Mouse (Mus musculus): ENCODE measurements at regions not wholly inside any gene's neighbourhood (a gene's known extent, or its start where the extent isn't known, plus 50 kb on each side); places are given as distances from the start of the nearest gene placed in this dataset.
A peak's percentile ranks its signal among the peaks of the same experiment; 100 is the strongest.

GRCm38 (mm10) chr3:138609749-138610148 is 83.8 kb downstream of the Eif4e start:
- TF ChIP-seq TCF12 (IDR thresholded peaks at IDR 0.05; ENCODE audit: insufficient read depth, poor library complexity, severe bottlenecking) = no peak
- no peak for TF ChIP-seq TCF3 (IDR thresholded peaks at IDR 0.05; ENCODE audit: insufficient read length, low read depth)
- no peak for TF ChIP-seq SRF (IDR thresholded peaks at IDR 0.05; ENCODE audit: control insufficient read depth, insufficient read length, low read depth)
- no peak for TF ChIP-seq POLR2A (IDR thresholded peaks at IDR 0.05; ENCODE audit: insufficient read length, low read depth)
- TF ChIP-seq REST (IDR thresholded peaks at IDR 0.05; ENCODE audit: insufficient read depth, insufficient read length) = no peak
- TF ChIP-seq E2F4 (IDR thresholded peaks at IDR 0.05; ENCODE audit: insufficient read depth) = no peak
- TF ChIP-seq MAX (IDR thresholded peaks at IDR 0.05; ENCODE audit: low read depth) = no peak
- no peak for TF ChIP-seq USF1 (IDR thresholded peaks at IDR 0.05; ENCODE audit: low read depth)
- no peak for TF ChIP-seq MYOG (IDR thresholded peaks at IDR 0.05; ENCODE audit: control insufficient read depth in 1 of 3, insufficient read depth in 1 of 3, insufficient read length in 2 of 3, low read depth in 2 of 3)
- no peak for TF ChIP-seq MYOD1 (IDR thresholded peaks at IDR 0.05; ENCODE audit: control insufficient read depth in 1 of 3, insufficient read length in 2 of 3, low read depth in 2 of 3)
- no peak for TF ChIP-seq POLR2AphosphoS2 (IDR thresholded peaks at IDR 0.05; ENCODE audit: insufficient read length, low read depth)
- no peak overlapping the region for H3K4me3 ChIP-seq
- no peak overlapping the region for H3ac ChIP-seq (ENCODE audit: control insufficient read depth, insufficient read length)
- no peaks in the 10 kb centered on the region for H3K36me3 ChIP-seq (ENCODE audit: control insufficient read depth, insufficient read depth)
- no peak overlapping the region for H3K4me2 ChIP-seq (ENCODE audit: low read depth)
- H3K27me3 ChIP-seq (ENCODE audit: control insufficient read depth, insufficient read depth, insufficient read length) = no peaks in the 10 kb centered on the region
- no peaks in the 10 kb centered on the region for H3K79me2 ChIP-seq (ENCODE audit: control insufficient read depth, insufficient read depth)

DNA sequence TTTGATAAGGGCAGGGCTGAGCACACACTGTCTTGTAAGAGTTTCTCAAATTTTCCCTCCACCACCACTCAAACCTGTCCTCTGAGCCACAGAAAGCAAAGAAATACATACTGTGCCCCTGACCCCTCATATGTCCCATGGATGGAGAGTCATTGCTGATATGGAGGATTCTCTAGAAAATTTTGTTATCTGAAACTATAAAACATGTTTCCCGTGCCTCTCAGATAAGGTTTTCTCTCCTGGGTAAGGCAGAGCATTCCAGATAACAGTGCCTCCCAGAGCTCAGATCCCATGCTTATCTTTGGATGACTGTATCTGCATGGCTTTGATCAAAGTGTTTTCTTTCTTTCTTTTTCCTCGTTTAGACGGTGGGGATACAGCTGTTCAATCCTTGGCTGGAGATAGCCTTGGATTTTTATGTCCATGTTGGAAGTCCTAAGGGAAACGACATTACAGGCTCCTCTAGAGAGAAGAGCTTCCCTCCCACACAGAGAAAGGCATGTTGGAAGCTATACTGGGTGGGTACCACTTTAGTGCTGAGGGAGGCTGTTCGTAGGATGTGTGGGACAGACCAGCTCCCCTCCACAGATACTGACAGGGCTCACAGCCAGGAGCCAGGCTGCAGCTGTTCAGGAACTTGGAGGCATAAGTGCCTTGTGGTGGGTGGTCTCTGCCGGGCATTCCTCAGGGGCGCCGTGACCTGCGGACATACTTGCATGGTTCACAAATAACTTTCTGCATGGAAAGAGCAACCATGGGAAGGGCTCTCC is 87.1 kb downstream of the Eif4e start:
- H3K36me3 ChIP-seq (ENCODE audit: control insufficient read depth, insufficient read depth) = no peaks in the 10 kb centered on the region
- no peak overlapping the region for H3ac ChIP-seq (ENCODE audit: control insufficient read depth, insufficient read length)
- no peaks in the 10 kb centered on the region for H3K27me3 ChIP-seq (ENCODE audit: control insufficient read depth, insufficient read depth, insufficient read length)
- no peak overlapping the region for H3K4me3 ChIP-seq
- TF ChIP-seq MAX (IDR thresholded peaks at IDR 0.05; ENCODE audit: low read depth) (no peak), CEBPB (IDR thresholded peaks at IDR 0.05; ENCODE audit: insufficient read depth, poor library complexity, severe bottlenecking) (no peak), POLR2A (IDR thresholded peaks at IDR 0.05; ENCODE audit: insufficient read length, low read depth) (no peak), SRF (IDR thresholded peaks at IDR 0.05; ENCODE audit: control insufficient read depth, insufficient read length, low read depth) (no peak), REST (IDR thresholded peaks at IDR 0.05; ENCODE audit: insufficient read depth, insufficient read length) (no peak), POLR2AphosphoS2 (IDR thresholded peaks at IDR 0.05; ENCODE audit: insufficient read length, low read depth) (no peak), TCF12 (IDR thresholded peaks at IDR 0.05; ENCODE audit: insufficient read depth, poor library complexity, severe bottlenecking) (no peak), E2F4 (IDR thresholded peaks at IDR 0.05; ENCODE audit: insufficient read depth) (no peak), MYOD1 (IDR thresholded peaks at IDR 0.05; ENCODE audit: control insufficient read depth in 1 of 3, insufficient read length in 2 of 3, low read depth in 2 of 3) (peak in 2 of 3 experiments; percentile 37 to 66), TCF3 (IDR thresholded peaks at IDR 0.05; ENCODE audit: insufficient read length, low read depth) (no peak), USF1 (IDR thresholded peaks at IDR 0.05; ENCODE audit: low read depth) (no peak), MYOG (IDR thresholded peaks at IDR 0.05; ENCODE audit: control insufficient read depth in 1 of 3, insufficient read depth in 1 of 3, insufficient read length in 2 of 3, low read depth in 2 of 3) (peak in 2 of 3 experiments; percentile 39 to 72)
- peak overlapping the region; percentile 43 for H3K4me2 ChIP-seq (ENCODE audit: low read depth)
- no peaks in the 10 kb centered on the region for H3K79me2 ChIP-seq (ENCODE audit: control insufficient read depth, insufficient read depth)

DNA sequence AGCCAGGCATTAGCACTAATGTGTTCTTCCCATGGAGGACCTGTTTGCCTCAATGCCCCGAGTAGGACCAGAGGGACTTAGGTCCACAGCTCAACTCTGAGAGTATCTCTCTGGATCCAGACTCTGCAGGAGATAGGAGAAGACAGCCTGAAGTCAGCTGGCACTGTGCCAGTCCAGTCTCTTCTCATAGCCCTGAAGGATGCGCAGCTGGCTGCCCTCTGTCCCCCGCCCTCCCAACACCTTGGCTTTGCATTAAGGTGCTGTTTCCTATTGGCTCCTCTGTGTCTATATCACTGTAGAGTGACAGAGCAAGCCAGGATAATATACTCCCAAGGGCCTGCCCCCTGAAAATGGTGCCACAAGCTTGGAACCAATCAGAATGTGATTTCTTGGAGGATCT is 87.7 kb downstream of the Eif4e start:
- H3K4me3 ChIP-seq = no peak overlapping the region
- H3K27me3 ChIP-seq (ENCODE audit: control insufficient read depth, insufficient read depth, insufficient read length) = no peaks in the 10 kb centered on the region
- H3K36me3 ChIP-seq (ENCODE audit: control insufficient read depth, insufficient read depth) = no peaks in the 10 kb centered on the region
- H3K79me2 ChIP-seq (ENCODE audit: control insufficient read depth, insufficient read depth) = no peaks in the 10 kb centered on the region
- no peak overlapping the region for H3ac ChIP-seq (ENCODE audit: control insufficient read depth, insufficient read length)
- H3K4me2 ChIP-seq (ENCODE audit: low read depth) = no peak overlapping the region
- TF ChIP-seq MYOG (IDR thresholded peaks at IDR 0.05; ENCODE audit: control insufficient read depth in 1 of 3, insufficient read depth in 1 of 3, insufficient read length in 2 of 3, low read depth in 2 of 3) = no peak
- TF ChIP-seq SRF (IDR thresholded peaks at IDR 0.05; ENCODE audit: control insufficient read depth, insufficient read length, low read depth) = no peak
- TF ChIP-seq POLR2AphosphoS2 (IDR thresholded peaks at IDR 0.05; ENCODE audit: insufficient read length, low read depth) = no peak
- TF ChIP-seq USF1 (IDR thresholded peaks at IDR 0.05; ENCODE audit: low read depth) = no peak
- TF ChIP-seq TCF3 (IDR thresholded peaks at IDR 0.05; ENCODE audit: insufficient read length, low read depth) = no peak
- no peak for TF ChIP-seq CEBPB (IDR thresholded peaks at IDR 0.05; ENCODE audit: insufficient read depth, poor library complexity, severe bottlenecking)
- no peak for TF ChIP-seq POLR2A (IDR thresholded peaks at IDR 0.05; ENCODE audit: insufficient read length, low read depth)
- TF ChIP-seq MYOD1 (IDR thresholded peaks at IDR 0.05; ENCODE audit: control insufficient read depth in 1 of 3, insufficient read length in 2 of 3, low read depth in 2 of 3) = no peak
- no peak for TF ChIP-seq REST (IDR thresholded peaks at IDR 0.05; ENCODE audit: insufficient read depth, insufficient read length)
- TF ChIP-seq TCF12 (IDR thresholded peaks at IDR 0.05; ENCODE audit: insufficient read depth, poor library complexity, severe bottlenecking) = no peak
- no peak for TF ChIP-seq E2F4 (IDR thresholded peaks at IDR 0.05; ENCODE audit: insufficient read depth)

- Histone ChIP-seq H3K79me2 (ENCODE audit: control insufficient read depth, insufficient read depth) (no peaks in the 10 kb centered on the region), H3K27me3 (ENCODE audit: control insufficient read depth, insufficient read depth, insufficient read length) (no peaks in the 10 kb centered on the region), H3K4me3 (no peak overlapping the region), H3ac (ENCODE audit: control insufficient read depth, insufficient read length) (no peak overlapping the region), H3K36me3 (ENCODE audit: control insufficient read depth, insufficient read depth) (no peaks in the 10 kb centered on the region), H3K4me2 (ENCODE audit: low read depth) (no peak overlapping the region)
- no peak for TF ChIP-seq USF1 (IDR thresholded peaks at IDR 0.05; ENCODE audit: low read depth)
- no peak for TF ChIP-seq CEBPB (IDR thresholded peaks at IDR 0.05; ENCODE audit: insufficient read depth, poor library complexity, severe bottlenecking)
- TF ChIP-seq MAX (IDR thresholded peaks at IDR 0.05; ENCODE audit: low read depth) = no peak
- no peak for TF ChIP-seq SRF (IDR thresholded peaks at IDR 0.05; ENCODE audit: control insufficient read depth, insufficient read length, low read depth)
- no peak for TF ChIP-seq MYOD1 (IDR thresholded peaks at IDR 0.05; ENCODE audit: control insufficient read depth in 1 of 3, insufficient read length in 2 of 3, low read depth in 2 of 3)
- TF ChIP-seq POLR2AphosphoS2 (IDR thresholded peaks at IDR 0.05; ENCODE audit: insufficient read length, low read depth) = no peak
- TF ChIP-seq MYOG (IDR thresholded peaks at IDR 0.05; ENCODE audit: control insufficient read depth in 1 of 3, insufficient read depth in 1 of 3, insufficient read length in 2 of 3, low read depth in 2 of 3) = no peak
- TF ChIP-seq TCF12 (IDR thresholded peaks at IDR 0.05; ENCODE audit: insufficient read depth, poor library complexity, severe bottlenecking) = no peak
- TF ChIP-seq E2F4 (IDR thresholded peaks at IDR 0.05; ENCODE audit: insufficient read depth) = no peak
- no peak for TF ChIP-seq POLR2A (IDR thresholded peaks at IDR 0.05; ENCODE audit: insufficient read length, low read depth)
- no peak for TF ChIP-seq REST (IDR thresholded peaks at IDR 0.05; ENCODE audit: insufficient read depth, insufficient read length)
- TF ChIP-seq TCF3 (IDR thresholded peaks at IDR 0.05; ENCODE audit: insufficient read length, low read depth) = no peak
Observed at GRCm38 (mm10) chr3:138614899-138615298, 88.9 kb downstream of the Eif4e start.

Data from myocyte (in vitro differentiated cells).